Comparison of ENCODE assay signal across 17 mouse cellular contexts in genomic region chr3:59140941-59141340, GRCm38 (mm10). TPM values are rescaled to one million over a fixed set of nuclear protein-coding genes. Genes with fewer than 3 reads are reported as not detected.
A peak's percentile ranks its signal among the peaks of the same experiment; 100 is the strongest.
DNase-seq lines count a peak whose midpoint lies in the region; ATAC-seq and TF ChIP-seq lines count a peak whose summit lies in the region.
"Not testable (repeated sequence)": the region's sequence is repeated elsewhere in the genome, so short reads cannot be mapped to it uniquely, and the experiment has no call there.
"Had no signal": no experiment of that assay in that cellular context is flagged by ENCODE, and none has a peak within 500 bp of the region (broad histone marks: within the 10 kb centered on the region; RNA-seq: fewer than 3 reads in every experiment).

No protein-coding gene starts in this region.

- TF ChIP-seq CTCF in embryonic fibroblast, embryonic 13.5 days (IDR thresholded peaks at IDR 0.05; ENCODE audit: borderline replicate concordance, insufficient read depth, low read length) = not testable (repeated sequence)

- ATAC-seq in heart, embryonic 12.5 days (ENCODE audit: insufficient number of reproducible peaks, low FRiP score); liver, embryonic 11.5 days (replicated peaks; ENCODE audit: low FRiP score); lung, embryonic 16.5 days (ENCODE audit: low read depth): not testable (repeated sequence)

- TF ChIP-seq POLR2A in embryonic fibroblast, embryonic 13.5 days (IDR thresholded peaks at IDR 0.05; ENCODE audit: low read depth, low read length) = not testable (repeated sequence)

- H3K4me3 ChIP-seq in embryonic fibroblast, embryonic 13.5 days (ENCODE audit: insufficient read depth, low read length); heart, embryonic 12.5 days; liver, embryonic 11.5 days (ENCODE audit: low read depth, low read length); lung, embryonic 16.5 days (ENCODE audit: low read length): not testable (repeated sequence)

- not testable (repeated sequence) for H3K36me3 ChIP-seq in heart, embryonic 12.5 days; liver, embryonic 11.5 days (ENCODE audit: control insufficient read depth, insufficient read depth, low read length); lung, embryonic 16.5 days (ENCODE audit: control insufficient read depth, insufficient read depth, low read length)

- not testable (repeated sequence) for H3K27me3 ChIP-seq in heart, embryonic 12.5 days (replicated peaks); liver, embryonic 11.5 days (replicated peaks; ENCODE audit: control insufficient read depth, insufficient read depth, low read length); lung, embryonic 16.5 days (ENCODE audit: control insufficient read depth, insufficient read depth, low read depth, low read length)

- H3K9me3 ChIP-seq in heart, embryonic 12.5 days (replicated peaks); liver, embryonic 11.5 days (ENCODE audit: control insufficient read depth, low read length); lung, embryonic 16.5 days (ENCODE audit: control insufficient read depth, low read length): not testable (repeated sequence)

- not testable (repeated sequence) for H3K9ac ChIP-seq in heart, embryonic 12.5 days; liver, embryonic 11.5 days (ENCODE audit: low read depth, low read length); lung, embryonic 16.5 days (ENCODE audit: low read length)

- H3K4me1 ChIP-seq in embryonic fibroblast, embryonic 13.5 days (ENCODE audit: control insufficient read depth, insufficient read depth, low read length); liver, embryonic 11.5 days (replicated peaks; ENCODE audit: control insufficient read depth, insufficient read depth, low read length): not testable (repeated sequence)
- peaks cover 23% of the 10 kb centered on the region for H3K4me1 ChIP-seq in heart, embryonic 12.5 days (replicated peaks)
- peaks cover 14% of the 10 kb centered on the region for H3K4me1 ChIP-seq in lung, embryonic 16.5 days (replicated peaks; ENCODE audit: control insufficient read depth, insufficient read depth, low read length)

- peak; percentile 63 for DNase-seq in adrenal gland, adult 2 months
- peak; percentile 9 for DNase-seq in liver, embryonic 11.5 days (ENCODE audit: low spot score)

- H3K4me2 ChIP-seq in heart, embryonic 12.5 days; liver, embryonic 11.5 days; lung, embryonic 16.5 days (ENCODE audit: low read depth, low read length): not testable (repeated sequence)

- peak overlapping the region; percentile 40; the same call in 1 of the 2 replicates for H3K27ac ChIP-seq in embryonic fibroblast, embryonic 13.5 days (ENCODE audit: insufficient read depth, low read length)
- peak overlapping the region; percentile 33; the same call in 1 of the 2 replicates for H3K27ac ChIP-seq in heart, embryonic 12.5 days (ENCODE audit: poor library complexity, severe bottlenecking)
- H3K27ac ChIP-seq in liver, embryonic 11.5 days (ENCODE audit: low read depth, low read length) = not testable (repeated sequence)
- peak overlapping the region; percentile 75 for H3K27ac ChIP-seq in lung, embryonic 16.5 days (ENCODE audit: low read length)

- WGBS in heart, embryonic 12.5 days = 78% methylated on average over 4 of the region's 4 CpGs
- WGBS in liver, embryonic 11.5 days = 85% methylated on average over 4 of the region's 4 CpGs
- 69% methylated on average over 4 of the region's 4 CpGs for WGBS in lung, embryonic 16.5 days

RNA-seq across cellular contexts. Expression of gene P2ry14, which starts 12.5 kb away (rescaled TPM):
- 10 to 100 TPM; 13.7 to 26.7 TPM for total RNA-seq in adrenal gland, adult 2 months (2021)
- polyA plus RNA-seq in adrenal gland, adult 2 months (2012; rRNA removed) = 2.5 and 3.6 TPM in 2 replicates
- polyA plus RNA-seq in embryonic fibroblast, embryonic 13.5 days (2011; ENCODE audit: insufficient read length, low read depth, missing spikeins) = 0.53 and 0.57 TPM in 2 replicates
- polyA plus RNA-seq in heart, embryonic 12.5 days (2016; fragmentation: Nextera tagmentation; extraction: Ambion mirVana) = 1.1 and 1.8 TPM in 2 replicates
- 2.8 and 3.6 TPM in 2 replicates for polyA plus RNA-seq in liver, embryonic 11.5 days (2014; fragmentation: Nextera tagmentation; extraction: Ambion mirVana)
- 29.7 and 31.3 TPM in 2 replicates for polyA plus RNA-seq in lung, embryonic 16.5 days (2015; fragmentation: Nextera tagmentation; extraction: Ambion mirVana)

RNA-seq across cellular contexts. Expression of gene Gpr171, which starts 39.3 kb away (rescaled TPM):
- not detected for total RNA-seq in adrenal gland, adult 2 months (2021)
- polyA plus RNA-seq in adrenal gland, adult 2 months (2012; rRNA removed) = 0.07 TPM in 1 of 2 replicates, not detected in the other
- polyA plus RNA-seq in embryonic fibroblast, embryonic 13.5 days (2011; ENCODE audit: insufficient read length, low read depth, missing spikeins) = not detected in 2 replicates
- polyA plus RNA-seq in heart, embryonic 12.5 days (2016; fragmentation: Nextera tagmentation; extraction: Ambion mirVana) = 1.6 TPM in 2 replicates
- 2.3 and 2.8 TPM in 2 replicates for polyA plus RNA-seq in liver, embryonic 11.5 days (2014; fragmentation: Nextera tagmentation; extraction: Ambion mirVana)
- 1.4 and 1.8 TPM in 2 replicates for polyA plus RNA-seq in lung, embryonic 16.5 days (2015; fragmentation: Nextera tagmentation; extraction: Ambion mirVana)
- total RNA-seq: forebrain, postnatal 0 days; gastrocnemius, postnatal 25 days; heart, postnatal 10 days had no signal
- polyA plus RNA-seq: Patski had no signal

RNA-seq across cellular contexts. Expression of gene Gpr87, which starts 54.0 kb away (rescaled TPM):
- total RNA-seq in adrenal gland, adult 2 months (2021) = not detected
- not detected in 2 replicates for polyA plus RNA-seq in adrenal gland, adult 2 months (2012; rRNA removed)
- not detected in 2 replicates for polyA plus RNA-seq in embryonic fibroblast, embryonic 13.5 days (2011; ENCODE audit: insufficient read length, low read depth, missing spikeins)
- polyA plus RNA-seq in heart, embryonic 12.5 days (2016; fragmentation: Nextera tagmentation; extraction: Ambion mirVana) = 0.14 TPM in 1 of 2 replicates, not detected in the other
- not detected in 2 replicates for polyA plus RNA-seq in liver, embryonic 11.5 days (2014; fragmentation: Nextera tagmentation; extraction: Ambion mirVana)
- polyA plus RNA-seq in lung, embryonic 16.5 days (2015; fragmentation: Nextera tagmentation; extraction: Ambion mirVana) = 0.20 TPM in 1 of 2 replicates, not detected in the other
- total RNA-seq: adrenal gland, adult 18-20 months; adrenal gland, postnatal 25 days; forebrain, postnatal 0 days; gastrocnemius, adult 8-10 months; gastrocnemius, postnatal 25 days; heart, adult 2 months; heart, postnatal 10 days; heart, postnatal 36 days had no signal
- polyA plus RNA-seq: forebrain, embryonic 11.5 days; forebrain, embryonic 14.5 days; forebrain, postnatal 0 days; heart, adult 2 months; intestine, embryonic 15.5 days; Patski had no signal
